Mouse (Mus musculus): ENCODE data around the gene Sox10. TPM values are rescaled to one million over a fixed set of nuclear protein-coding genes. Genes with fewer than 3 reads are reported as not detected.

Gene Sox10
- total RNA-seq (2017) = not detected in 2 replicates

DNA sequence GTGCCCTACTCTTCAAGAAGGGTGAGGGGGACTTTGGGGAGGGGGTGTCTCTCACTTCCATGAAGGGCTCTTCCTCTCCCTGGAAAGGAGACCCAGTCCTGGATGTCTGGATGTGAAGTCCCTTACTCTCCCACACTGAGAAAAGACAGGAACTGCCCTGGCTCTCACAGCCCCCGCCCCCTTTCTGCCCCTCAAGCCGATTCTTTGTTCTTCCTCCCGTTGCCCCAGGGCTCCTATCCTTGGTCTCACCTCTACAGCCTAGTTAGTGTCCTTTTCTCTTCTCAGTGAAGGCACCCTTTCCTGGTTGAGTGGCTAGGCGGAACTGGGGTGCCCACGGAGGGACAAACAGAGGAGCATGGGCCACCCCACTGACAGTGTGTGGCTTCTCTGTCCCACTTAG, at the start of gene Sox10:
Gene Sox10 (minus strand): TSS at position 101 of the 400 bp plus-strand sequence.
- ATAC-seq (ENCODE audit: extremely low read depth, insufficient number of reproducible peaks, low FRiP score, poor library complexity, severe bottlenecking) = no peak

DNA sequence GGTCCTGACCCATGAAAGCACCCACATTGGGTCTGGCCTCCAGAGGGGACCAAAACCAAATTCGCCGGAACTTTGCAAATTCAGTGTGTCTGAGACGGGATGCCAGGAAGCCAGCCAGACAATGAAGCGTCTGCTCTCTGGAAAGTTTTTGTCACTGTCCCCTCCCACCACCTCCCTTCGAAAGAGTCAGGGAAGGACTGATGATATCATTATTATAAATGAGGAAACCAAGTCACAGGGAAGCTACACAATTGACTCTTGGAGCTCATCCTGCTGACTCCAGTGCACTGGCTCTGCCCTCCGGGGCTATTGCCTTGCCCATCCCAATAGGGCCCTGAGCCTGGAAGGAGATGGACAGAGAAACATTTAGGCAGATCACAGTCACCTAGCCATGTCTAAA, 48.6 kb upstream of the Sox10 start:
- ATAC-seq (ENCODE audit: extremely low read depth, insufficient number of reproducible peaks, low FRiP score, poor library complexity, severe bottlenecking) = no peak

DNA sequence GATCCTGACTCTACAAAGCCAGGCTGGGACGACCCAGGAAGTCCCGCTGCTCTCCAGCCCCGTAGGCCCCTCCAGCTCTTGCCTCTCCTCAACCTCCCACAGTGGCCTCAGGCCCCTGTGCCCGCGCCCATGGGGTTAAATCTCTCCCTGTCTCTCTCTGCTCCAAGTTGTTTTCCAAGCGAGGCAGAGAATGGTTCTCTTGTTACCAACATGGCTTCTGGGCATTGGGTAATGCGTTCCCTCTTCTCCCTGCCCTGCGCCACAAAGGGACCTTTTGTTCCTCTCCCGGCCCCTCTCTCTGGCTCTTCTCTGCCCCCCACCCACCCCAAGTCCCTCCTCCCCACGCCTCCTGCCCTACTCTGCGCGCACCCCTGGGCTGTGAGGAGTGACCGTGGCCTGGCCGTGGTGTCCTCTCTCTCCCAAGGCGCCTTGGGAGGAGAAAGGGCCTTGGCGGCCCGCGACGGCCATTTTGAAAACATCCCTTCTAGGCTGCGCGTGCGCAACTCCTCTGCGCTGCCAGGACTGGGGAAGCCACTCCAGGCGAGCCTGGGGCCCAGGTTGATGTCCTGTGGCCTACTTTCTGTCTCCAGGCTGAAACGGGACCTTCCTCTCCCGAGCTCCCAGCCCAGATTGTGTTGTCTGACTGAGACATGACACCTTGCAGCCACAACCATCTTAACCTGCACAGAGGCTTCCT, 47.9 kb upstream of the Sox10 start:
- ATAC-seq (ENCODE audit: extremely low read depth, insufficient number of reproducible peaks, low FRiP score, poor library complexity, severe bottlenecking) = no peak

DNA sequence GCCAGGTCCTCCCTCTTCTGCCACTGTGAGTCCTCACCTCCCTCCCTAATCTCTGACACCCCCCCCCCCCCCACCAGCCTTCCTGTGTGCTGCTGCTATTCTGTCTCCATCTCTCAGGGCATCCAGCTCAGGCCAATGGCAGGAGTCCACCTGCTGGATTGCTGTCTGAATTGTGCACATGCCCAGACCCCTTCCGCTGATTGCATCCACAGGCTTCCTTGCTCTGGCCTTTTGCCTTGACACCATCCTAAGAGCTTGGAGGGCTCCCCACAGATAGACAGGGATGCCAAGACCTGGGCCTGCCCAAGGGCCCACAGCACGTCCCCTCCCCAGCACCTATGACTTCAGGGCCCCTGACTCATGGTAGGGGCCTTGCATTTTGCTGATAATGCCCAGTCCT, 45.3 kb upstream of the Sox10 start:
- ATAC-seq (ENCODE audit: extremely low read depth, insufficient number of reproducible peaks, low FRiP score, poor library complexity, severe bottlenecking) = no peak

DNA sequence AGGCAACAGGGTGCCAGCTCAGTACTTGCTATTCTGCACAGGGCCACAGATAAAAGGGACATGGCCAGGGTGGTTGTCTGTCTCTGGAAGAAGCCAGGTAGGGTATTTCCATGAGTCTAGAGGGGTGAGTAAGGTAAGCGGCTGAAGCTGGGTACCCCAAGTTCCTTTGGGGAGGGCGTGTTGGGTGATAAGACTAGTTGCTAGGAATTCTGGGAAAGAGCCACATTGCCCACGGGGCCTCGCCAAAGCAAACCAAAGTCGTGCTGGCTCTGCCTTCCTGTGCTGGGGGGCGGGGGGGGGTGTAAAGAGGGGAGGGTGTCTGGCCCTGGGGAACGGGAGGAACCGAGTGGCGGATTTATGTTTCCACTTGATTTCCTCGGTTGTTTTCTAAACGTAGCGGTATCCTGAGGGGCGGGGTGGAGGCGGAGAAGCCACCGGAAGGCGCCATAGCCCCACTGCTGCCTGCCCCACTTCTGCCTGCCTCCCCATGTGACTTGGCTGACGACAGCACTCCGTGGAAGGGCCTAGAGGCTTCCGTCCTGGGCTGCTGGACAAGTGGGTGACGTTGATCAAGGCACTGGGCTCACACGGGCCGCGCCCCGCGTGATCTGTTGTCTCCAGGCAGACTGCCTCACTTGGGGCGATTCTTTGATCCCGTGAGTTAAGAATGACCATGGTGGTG, 43.9 kb upstream of the Sox10 start:
- peak; percentile 81 for ATAC-seq (ENCODE audit: extremely low read depth, insufficient number of reproducible peaks, low FRiP score, poor library complexity, severe bottlenecking)

DNA sequence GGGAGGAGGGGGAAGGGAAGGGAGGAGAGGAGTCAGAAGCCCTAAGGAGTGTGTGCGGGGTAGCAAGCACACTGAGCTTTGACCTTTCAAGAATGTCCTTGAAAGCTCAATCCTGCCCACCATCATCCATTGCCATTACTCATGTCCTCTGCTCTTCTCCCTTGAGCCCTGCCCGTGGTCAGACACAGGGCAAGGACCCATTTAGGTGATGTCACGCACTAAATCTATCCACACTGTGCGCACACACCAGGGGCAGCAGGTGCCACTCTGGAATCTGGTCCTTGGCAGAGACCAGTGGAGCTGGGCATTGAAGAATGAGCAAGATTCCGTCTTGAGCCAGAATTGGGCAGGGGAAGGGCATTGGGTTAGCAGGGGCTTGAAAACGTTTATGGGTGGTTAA, 43.2 kb upstream of the Sox10 start:
- no peak for ATAC-seq (ENCODE audit: extremely low read depth, insufficient number of reproducible peaks, low FRiP score, poor library complexity, severe bottlenecking)

DNA sequence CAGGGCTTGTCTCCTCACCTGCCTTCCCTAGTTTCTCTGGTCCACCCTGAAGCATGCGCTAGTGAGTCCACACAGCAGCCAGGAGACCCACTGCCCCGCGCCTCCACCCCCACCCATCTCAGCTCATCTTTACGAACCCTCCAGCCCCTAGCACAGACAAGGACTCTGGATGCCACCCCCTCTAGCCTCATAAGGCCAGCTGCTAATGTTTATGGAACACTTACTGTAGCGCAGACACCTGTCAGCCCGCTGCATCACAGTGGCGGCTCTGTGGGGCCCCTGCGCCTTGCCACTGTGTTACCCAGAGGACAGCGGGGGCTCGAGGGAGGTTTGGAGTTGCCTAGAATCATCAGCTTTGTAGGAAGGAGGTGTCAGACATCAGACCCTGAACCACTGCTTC, 37.5 kb upstream of the Sox10 start:
- no peak for ATAC-seq (ENCODE audit: extremely low read depth, insufficient number of reproducible peaks, low FRiP score, poor library complexity, severe bottlenecking)

DNA sequence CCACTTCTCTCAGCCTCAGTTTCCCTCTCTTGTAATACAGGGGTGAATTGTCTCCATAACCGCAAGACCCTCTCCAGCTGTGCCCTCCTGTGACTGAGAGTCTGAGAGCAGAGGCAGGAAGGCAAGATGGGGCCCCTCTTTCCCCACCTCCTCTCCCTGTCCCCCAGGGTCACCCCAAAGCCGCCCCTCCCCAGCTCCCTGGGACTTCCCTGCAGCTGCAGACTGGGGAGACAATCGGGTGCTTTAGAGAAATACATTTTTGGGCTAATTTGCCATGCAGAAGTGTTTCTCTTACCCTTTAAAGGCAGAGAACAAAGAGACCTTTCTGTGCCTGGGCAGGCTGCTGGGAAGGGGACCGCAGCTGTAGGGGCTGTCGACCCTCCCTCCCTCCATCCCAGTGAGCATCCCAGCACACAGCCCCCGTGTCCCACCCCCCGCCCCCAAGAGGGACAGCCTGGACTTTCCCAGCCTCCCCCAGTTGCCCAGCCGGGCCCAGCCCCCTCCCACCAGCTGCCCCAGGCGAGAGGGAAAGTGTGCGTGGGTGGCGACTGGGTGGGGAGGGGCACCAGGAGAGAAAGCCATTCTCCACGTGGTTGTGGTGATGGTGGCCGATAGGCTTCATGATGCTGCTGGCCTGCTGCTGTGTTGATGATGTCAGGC, 36.6 kb upstream of the Sox10 start:
- ATAC-seq (ENCODE audit: extremely low read depth, insufficient number of reproducible peaks, low FRiP score, poor library complexity, severe bottlenecking) = no peak

DNA sequence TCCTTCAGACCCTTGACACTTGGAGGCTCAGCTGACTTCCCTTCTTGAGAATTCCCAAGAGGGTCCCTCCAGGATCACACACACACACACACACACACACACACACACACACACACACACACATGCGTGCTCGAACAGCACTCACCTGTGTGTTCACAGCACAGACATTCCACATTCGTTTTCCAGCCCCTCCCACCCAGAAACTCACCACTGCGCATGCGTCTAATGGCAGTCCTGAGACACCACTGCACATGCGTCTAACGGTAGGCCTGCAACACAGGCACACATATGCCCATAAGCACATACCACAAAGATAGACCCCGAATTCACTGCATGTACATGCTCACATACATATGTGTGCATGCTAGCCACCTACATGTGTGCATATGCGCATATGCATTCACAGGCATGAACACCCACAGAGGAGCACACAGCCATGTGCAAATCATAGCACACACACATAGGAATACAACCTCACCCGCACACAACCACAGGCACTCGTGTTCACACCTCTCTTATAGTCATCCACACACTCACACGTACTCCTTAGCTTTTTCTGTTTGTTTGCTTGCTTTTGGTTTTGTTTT, 34.4 kb upstream of the Sox10 start:
- no peak for ATAC-seq (ENCODE audit: extremely low read depth, insufficient number of reproducible peaks, low FRiP score, poor library complexity, severe bottlenecking)

DNA sequence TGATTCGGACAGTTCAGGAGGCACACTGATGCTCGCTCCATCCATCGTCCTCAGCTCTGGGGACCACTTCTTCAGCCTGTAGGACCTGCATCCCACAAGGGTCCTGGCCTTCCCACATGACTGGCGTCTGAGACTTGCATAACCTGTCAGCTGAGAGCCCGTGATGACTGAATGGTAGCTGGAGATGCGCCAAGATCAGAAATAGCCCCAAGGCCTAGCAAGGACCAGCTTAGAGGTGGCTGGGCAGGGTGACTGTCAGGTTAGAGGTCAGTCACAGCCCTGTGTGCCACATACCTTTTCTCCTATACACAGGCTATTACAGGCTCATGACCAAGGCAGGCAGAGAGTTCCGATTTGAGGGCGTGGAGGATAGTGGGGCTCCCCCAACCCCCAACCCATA, 30.5 kb upstream of the Sox10 start:
- ATAC-seq (ENCODE audit: extremely low read depth, insufficient number of reproducible peaks, low FRiP score, poor library complexity, severe bottlenecking) = no peak

DNA sequence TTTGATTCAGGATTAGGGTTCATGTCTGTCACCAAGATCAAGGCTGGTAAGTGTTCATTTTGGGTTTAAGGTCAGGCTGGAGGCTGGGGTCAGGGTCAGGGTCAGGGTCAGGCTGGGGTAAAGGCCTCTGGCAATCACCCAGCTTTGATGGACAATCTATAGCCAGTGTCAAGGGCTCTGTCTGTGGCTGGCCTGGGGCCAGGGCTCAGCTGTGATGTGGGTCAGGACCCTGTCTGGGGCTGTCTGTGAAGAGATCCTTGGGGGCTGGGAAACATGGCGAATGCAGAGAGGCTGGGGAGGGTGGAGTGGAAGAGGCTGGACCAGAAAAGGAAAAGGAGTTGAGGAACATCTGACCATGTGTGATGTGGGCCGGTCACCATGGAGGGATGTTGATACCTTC, 29.9 kb upstream of the Sox10 start:
- ATAC-seq (ENCODE audit: extremely low read depth, insufficient number of reproducible peaks, low FRiP score, poor library complexity, severe bottlenecking) = no peak

DNA sequence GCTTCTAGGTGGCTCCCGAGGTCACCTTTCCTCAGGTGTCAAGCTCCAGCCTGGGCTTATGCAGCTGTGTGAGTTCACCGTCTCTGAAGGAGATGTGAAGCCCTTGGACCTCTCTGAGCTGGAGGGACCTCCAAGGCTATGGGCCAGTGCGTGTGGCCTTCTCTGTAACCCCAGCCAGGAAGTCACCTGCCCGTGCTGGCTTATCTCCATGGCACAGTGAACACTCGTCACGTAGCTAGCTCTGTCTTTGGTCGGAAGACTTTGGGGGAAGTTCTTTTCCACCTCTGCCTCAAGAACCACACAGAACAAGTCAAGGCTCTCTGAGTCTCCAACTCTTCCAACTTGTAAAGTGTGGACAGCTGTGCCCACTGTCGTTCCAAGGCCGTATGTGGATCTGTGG, 29.0 kb upstream of the Sox10 start:
- no peak for ATAC-seq (ENCODE audit: extremely low read depth, insufficient number of reproducible peaks, low FRiP score, poor library complexity, severe bottlenecking)

DNA sequence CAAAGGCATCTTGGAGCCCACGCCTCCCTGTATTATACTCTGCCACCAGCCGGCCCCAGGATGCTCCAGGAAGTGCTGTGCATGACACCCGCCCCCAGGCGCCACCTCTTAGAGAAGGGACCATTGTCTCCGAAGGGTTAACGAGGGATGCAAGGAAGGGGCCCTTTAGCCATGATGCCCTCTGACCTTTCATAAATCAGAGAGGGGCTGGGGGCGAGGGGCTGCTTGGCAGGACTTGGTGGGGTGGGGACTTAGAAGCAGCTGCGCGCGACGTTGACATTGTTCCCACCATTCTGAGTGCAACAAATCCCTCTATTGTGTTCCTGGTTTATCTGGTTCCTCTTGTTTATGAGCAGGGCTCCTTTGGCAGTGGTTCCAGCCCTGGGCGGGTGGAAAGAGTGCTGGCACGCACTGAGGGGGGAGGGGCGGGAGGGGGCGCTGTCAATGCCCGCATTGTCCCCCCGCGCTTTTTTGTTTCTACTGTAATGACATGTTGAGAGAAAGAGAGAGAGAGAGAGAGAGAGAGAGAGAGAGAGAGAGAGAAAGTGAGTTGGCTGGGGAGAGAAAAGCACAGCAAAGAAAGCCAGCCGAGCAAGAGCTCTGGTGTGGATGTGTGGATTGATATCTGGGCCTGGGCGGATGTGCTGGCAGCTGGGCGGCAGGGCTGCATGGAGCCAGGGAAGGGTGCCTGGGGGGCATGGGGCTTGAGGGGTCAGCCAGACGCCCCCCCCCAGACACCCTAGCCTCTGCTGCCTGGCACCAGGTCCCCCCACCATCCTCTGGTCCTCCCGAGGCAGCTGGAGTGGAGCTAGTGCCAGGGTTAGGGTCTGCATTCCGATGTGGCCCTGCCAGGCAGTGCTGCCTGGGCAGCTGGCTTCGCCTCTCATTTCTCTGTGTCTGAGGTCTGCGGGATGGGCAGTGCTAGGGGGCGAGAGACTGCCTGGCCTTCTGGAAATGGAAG, 28.1 kb upstream of the Sox10 start:
- ATAC-seq (ENCODE audit: extremely low read depth, insufficient number of reproducible peaks, low FRiP score, poor library complexity, severe bottlenecking) = no peak

DNA sequence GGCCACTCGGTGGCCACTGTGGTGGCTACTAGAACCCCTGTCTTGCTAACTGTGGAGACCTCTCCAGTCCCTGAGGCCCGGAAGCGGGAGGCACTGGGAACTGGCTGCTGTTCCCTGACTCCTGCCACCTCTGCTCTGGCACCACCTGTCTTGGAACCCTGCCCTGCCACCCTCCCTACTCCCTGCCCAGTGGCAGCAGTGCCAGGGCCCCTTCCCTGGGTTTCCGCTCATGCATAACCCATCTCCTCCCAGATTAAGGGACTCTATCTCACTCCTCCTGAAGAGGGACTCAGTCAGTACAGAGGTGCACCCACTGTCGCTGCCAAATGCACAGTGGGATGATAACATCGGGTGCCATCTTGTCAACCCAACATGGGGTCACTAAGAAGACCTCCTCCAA, 27.4 kb upstream of the Sox10 start:
- no peak for ATAC-seq (ENCODE audit: extremely low read depth, insufficient number of reproducible peaks, low FRiP score, poor library complexity, severe bottlenecking)

DNA sequence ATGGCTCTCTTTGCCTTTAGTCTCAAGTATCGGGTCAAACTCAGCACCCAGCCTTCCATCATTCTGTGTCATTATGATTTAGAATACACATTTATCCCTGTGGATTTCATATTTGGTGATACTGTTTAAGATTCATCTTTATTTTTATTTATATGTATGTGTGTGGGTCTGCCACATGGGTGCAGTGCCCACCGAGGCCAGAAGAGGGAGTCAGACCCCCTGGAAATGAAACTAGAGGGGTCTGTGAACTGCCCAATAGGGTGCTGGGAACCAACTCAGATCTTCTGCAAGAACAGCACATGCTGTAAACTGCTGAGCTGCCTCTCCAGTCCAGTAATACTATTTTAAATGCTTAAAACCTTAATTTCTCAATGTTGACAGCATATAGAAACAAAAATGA, 26.4 kb upstream of the Sox10 start:
- no peak for ATAC-seq (ENCODE audit: extremely low read depth, insufficient number of reproducible peaks, low FRiP score, poor library complexity, severe bottlenecking)

DNA sequence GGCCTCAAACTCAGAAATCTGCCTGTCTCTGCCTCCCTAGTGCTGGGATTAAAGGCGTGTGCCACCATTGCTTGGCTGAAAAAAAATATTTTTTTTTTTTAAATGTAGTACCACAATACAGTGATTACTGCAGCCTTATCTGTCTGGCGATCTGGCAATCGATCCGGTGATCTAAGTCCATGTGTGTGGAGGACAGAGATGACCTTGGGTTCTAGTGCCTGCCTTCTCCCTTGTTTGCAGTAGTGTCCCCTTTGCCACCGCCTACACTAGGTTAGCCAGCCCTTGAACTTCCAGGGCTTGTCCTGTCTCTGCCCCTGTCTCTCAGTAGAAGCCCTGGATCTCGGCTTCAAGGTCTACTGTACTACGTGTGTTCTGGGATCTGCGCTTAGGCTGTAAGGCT, 22.8 kb upstream of the Sox10 start:
- no peak for ATAC-seq (ENCODE audit: extremely low read depth, insufficient number of reproducible peaks, low FRiP score, poor library complexity, severe bottlenecking)

DNA sequence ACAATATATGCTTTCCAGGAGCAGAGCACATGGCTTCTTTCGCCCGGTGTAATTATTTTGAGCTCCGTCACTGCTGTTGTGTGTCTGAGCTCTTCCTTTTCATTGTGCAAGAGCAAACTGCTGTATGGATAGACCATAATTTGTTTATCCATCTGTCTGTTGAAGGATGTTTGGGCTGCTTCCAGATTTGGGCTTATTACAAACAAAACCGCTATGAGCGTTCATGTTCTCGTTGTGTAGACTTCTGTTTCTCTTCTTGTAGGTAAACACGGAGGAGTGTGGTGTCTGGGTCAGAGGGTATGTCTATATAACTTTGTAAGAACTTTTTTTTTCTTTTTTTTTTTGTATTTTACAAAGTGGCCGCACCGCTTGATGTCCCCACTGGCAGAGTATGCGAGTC, 20.2 kb upstream of the Sox10 start:
- ATAC-seq (ENCODE audit: extremely low read depth, insufficient number of reproducible peaks, low FRiP score, poor library complexity, severe bottlenecking) = no peak

DNA sequence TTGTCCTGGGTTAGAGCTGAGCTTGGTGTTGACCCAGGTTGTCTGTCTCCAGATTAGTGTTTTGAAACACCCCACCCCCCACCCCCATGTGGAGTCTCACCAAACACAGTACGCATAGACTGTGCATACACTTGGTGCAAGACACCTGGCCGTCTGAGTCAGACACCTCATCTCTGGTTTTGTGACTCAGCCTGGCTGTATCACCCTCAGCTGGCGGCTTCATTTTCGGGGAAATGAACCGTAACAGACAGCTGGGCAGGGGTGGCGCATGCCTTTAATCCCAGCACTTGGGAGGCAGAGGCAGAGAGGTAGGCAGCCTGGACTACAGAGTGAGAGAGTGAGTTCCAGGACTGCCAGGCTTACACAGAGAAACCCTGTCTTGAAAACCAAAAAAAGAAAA, 11.9 kb upstream of the Sox10 start:
- ATAC-seq (ENCODE audit: extremely low read depth, insufficient number of reproducible peaks, low FRiP score, poor library complexity, severe bottlenecking) = no peak

DNA sequence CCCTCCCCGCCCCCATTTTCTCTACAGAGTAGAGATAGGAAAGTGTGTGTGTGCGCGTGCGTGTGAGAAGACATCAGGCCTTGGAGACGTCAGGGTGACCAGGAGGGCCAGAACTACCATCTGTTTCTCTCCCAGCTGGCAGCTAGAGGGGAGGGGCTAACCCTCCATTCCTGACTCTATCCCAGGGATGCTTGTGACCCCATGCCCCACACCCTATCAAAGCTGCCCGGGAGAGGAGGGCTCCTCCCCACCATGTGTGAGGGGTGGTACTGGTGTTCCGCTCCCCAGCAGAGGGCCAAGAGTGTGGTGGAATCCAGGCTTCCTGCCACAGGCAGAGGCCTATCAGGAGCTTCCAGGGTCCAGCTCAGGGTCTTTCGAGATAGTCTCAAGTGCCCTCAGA, 1.7 kb upstream of the Sox10 start:
- ATAC-seq (ENCODE audit: extremely low read depth, insufficient number of reproducible peaks, low FRiP score, poor library complexity, severe bottlenecking) = no peak

Data from neutrophil, adult 5-6 weeks (primary cell).